Mouse (Mus musculus) forebrain, embryonic 10.5 days (tissue): Measurements from ENCODE around the gene Fcnb. TPM values are rescaled to one million over a fixed set of nuclear protein-coding genes. Genes with fewer than 3 reads are reported as not detected.

Experiments
- DNase-seq: peaks from one replicate; pipeline ENCODE4 v3.0.0-alpha.2; 2017; ENCODE audit warnings: low spot score; ENCODE audit errors: extremely low spot score
- H3K27ac ChIP-seq: fragments of 300-500 bp; sonication (generic); 2 replicates; pipeline ENCODE4 v1.5.1; 2016; ENCODE audit warnings: mild to moderate bottlenecking
- H3K27me3 ChIP-seq: fragments of 300-500 bp; sonication (generic); 2 replicates; pipeline ENCODE4 v1.6.1; 2016; ENCODE audit warnings: mild to moderate bottlenecking; ENCODE audit not compliant: poor library complexity, severe bottlenecking
- H3K36me3 ChIP-seq: fragments of 300-500 bp; sonication (generic); replicated peaks from 2 replicates; pipeline ENCODE4 v1.6.1; 2016; ENCODE audit warnings: mild to moderate bottlenecking, moderate library complexity
- H3K4me1 ChIP-seq: fragments of 300-500 bp; sonication (generic); 2 replicates; pipeline ENCODE4 v1.6.1; 2016
- H3K4me3 ChIP-seq: fragments of 300-500 bp; sonication (generic); 2 replicates; pipeline ENCODE4 v1.5.1; 2016; ENCODE audit warnings: mild to moderate bottlenecking, moderate library complexity
- H3K9me3 ChIP-seq: fragments of 300-500 bp; sonication (generic); 2 replicates; pipeline ENCODE4 v1.6.1; 2016; ENCODE audit warnings: mild to moderate bottlenecking, moderate library complexity
- WGBS: fragments of 180-500 bp; shearing (Covaris S2); methylation state at CpG from one replicate; pipeline ENCODE4 v1.1.7; 2016; 5-methylcytosine and 5-hydroxymethylcytosine counted together
- polyA plus RNA-seq: library from polyadenylated mRNA; unstranded; fragments of >200 nt; fragmentation: Nextera tagmentation; extraction: Ambion mirVana; gene quantifications from 2 replicates; pipeline ENCODE4 v1.2.1, GENCODE M21; 2016

Gene Fcnb
- polyA plus RNA-seq, 1 experiment from 2014 or later, result not detected

DNA sequence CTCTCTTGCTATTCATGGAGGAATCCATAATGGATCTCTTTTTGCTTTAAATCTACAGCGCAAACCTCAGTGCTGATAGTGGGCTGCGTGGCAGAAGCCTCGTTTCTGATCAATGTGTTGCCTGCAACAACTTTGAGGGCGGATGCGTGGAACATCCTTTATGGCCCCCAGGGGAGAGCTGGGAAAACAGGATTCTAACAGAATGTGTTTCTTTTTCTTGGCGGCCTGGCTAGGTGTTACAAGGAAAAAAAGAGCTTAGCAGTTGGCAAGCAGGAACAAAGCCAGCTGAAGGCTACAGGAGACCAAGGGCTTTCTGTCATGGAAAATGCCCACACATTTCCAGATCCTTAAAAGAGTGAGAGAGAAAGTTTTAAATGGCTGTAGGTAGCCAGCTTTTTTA is 17.5 kb downstream of the Fcnb start:
- no peak for DNase-seq
- Histone ChIP-seq H3K9me3 (no peaks in the 10 kb centered on the region), H3K27me3 (no peaks in the 10 kb centered on the region), H3K4me3 (no peak overlapping the region), H3K27ac (no peak overlapping the region), H3K4me1 (0 out of 2 replicates have a peak, but pooled peaks cover 3% of the 10 kb centered on the region), H3K36me3 (no peaks in the 10 kb centered on the region)
- 80% methylated on average over 6 of the region's 6 CpGs for WGBS

DNA sequence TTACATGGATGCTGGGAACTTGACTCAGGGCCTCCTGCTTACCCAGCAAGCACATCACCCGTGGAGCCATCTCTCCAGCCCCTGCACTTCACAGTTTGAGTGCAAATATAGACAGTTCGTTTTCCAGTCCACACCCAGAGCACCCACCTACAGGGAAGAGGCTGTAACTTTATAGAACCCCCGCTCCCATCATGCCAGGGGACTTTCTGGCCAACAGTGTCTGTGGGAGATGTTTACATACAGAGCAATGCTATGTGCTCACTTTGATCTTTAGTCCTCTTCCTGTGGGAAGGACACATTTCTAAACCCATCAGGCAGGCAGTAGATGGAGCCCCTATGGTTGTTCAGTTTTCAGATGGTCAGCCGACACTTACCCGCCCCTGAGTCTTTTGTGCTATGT is 18.0 kb downstream of the Fcnb start:
- Histone ChIP-seq H3K27ac (peak overlapping the region; percentile 51; the same call in 1 of the 2 replicates), H3K9me3 (no peaks in the 10 kb centered on the region), H3K4me3 (no peak overlapping the region), H3K4me1 (0 out of 2 replicates have a peak, but pooled peaks cover 3% of the 10 kb centered on the region), H3K36me3 (no peaks in the 10 kb centered on the region), H3K27me3 (no peaks in the 10 kb centered on the region)
- DNase-seq, result no peak
- WGBS, result 83% methylated on average over 5 of the region's 5 CpGs

DNA sequence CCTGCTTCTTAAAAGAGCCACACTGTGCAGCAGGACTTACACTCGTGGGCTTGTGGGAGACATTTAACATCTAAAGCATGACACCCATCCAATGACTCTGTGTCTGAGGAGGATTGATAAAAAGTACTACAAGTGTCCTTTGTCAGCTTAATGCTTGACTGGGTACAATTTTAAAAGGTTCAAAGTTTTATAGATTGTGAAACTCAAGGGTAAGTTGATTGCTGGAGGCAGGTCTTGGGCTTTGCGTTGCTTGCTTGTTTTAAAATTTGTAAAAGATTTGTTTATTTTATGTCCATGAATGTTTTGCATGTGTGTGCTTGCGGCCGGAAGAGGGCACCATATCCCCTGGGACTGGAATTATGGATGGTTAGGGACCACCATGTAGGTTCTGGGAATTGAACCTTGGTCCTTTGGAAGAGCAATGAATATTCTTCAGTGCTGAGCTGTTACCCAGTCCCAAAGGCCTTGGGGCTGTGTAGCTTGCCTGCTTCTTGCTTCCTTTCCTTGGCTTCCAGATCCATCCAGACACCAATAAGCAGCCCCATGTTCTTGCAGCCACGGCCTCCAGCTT is 19.5 kb downstream of the Fcnb start:
- Histone ChIP-seq H3K4me1 (0 out of 2 replicates have a peak, but pooled peaks cover 3% of the 10 kb centered on the region), H3K9me3 (no peaks in the 10 kb centered on the region), H3K27me3 (no peaks in the 10 kb centered on the region), H3K27ac (0 out of 2 replicates have a peak overlapping the region, but pooled peaks have one; percentile 3), H3K36me3 (no peaks in the 10 kb centered on the region), H3K4me3 (no peak overlapping the region)
- WGBS, result 87% methylated on average over 5 of the region's 5 CpGs
- no peak for DNase-seq

DNA sequence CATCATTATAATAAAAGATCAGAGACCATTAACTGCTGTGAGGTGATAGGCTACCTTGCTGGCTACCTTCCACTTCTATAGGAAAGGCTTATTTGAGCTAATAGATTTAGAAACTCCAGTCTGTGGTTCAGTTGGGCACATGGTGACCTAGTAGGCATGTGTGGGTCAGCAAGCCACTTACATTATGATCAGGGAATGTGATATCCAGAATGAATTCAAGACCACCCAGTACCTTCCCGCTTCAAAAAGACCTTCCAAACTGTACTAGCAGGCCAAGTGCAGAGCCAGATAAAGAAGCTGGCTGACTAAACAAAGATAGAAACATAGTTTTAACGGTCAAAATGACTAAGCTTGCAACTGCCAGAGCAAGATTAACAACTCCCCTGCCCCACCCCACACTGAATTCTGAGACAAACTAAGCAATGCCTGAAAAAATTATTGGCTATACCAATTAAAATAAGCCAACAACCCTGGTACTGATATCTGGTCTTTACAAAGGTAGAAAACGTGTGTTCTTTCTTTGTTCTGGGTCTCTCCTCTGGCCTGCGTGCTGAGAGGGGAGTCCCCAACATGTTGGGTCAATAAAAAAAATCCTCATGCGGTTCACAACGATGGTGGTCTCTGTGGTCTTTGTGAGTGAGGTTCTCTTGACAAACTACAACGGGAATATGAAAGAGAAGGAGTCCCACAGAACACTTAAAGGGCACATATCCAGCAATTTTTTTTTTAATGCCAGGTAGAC is 20.2 kb downstream of the Fcnb start:
- Histone ChIP-seq H3K9me3 (no peaks in the 10 kb centered on the region), H3K4me1 (0 out of 2 replicates have a peak, but pooled peaks cover 3% of the 10 kb centered on the region), H3K4me3 (no peak overlapping the region), H3K36me3 (no peaks in the 10 kb centered on the region), H3K27ac (0 out of 2 replicates have a peak overlapping the region, but pooled peaks have one; percentile 3), H3K27me3 (no peaks in the 10 kb centered on the region)
- 89% methylated on average over 7 of the region's 7 CpGs for WGBS
- DNase-seq, result no peak

DNA sequence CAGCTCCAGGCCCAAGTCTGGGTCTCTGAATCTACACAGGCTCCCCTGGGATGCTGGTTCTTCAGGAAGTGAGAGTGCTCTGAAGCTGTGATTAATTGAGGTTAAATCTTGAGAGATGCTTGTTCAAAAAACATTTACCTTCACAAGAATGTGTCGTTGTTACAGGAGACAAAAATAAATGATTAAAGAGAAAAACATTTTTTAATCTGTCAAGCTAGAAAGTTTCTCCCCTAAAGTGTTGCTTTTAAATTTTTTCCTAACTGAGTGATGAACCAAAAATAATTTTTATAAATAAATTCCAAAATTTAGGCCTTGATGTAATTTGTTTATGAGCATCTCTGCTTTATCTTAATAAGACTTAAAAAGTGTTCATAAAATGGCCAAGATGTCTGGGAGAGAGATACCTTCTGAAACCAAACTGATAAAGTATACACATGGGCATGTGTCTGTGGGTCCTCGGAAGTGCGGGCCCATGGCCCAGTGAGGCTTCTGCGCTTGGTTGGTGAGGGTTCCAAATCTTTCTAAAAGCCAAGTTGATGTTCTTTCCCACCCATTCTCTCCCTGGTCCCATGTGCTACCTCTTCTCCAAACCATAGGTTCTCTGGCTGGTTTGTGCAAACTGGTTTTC is 20.9 kb downstream of the Fcnb start:
- Histone ChIP-seq H3K4me1 (0 out of 2 replicates have a peak, but pooled peaks cover 3% of the 10 kb centered on the region), H3K4me3 (no peak overlapping the region), H3K27ac (peak overlapping the region; percentile 63), H3K36me3 (no peaks in the 10 kb centered on the region), H3K27me3 (no peaks in the 10 kb centered on the region), H3K9me3 (no peaks in the 10 kb centered on the region)
- WGBS, result 92% methylated on average over 4 of the region's 4 CpGs
- DNase-seq, result no peak

DNA sequence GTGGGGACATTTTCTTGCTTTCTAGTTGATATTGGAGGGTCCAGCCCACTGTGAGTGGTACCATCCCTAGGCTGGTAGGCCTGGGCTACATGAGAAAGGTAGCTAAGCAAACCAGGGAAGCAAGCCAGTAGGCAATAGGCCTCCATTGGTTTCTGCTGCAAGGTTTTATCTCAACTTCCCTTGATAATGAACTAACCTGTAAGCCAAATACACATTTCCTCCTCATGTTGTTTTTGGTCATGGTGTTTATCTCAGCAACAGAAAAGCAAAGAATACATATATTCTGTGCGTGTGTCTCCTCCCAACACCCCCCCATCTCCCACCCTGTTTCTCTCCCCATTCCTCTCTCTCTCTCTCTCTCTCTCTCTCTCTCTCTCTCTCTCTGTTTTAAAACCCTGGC is 24.8 kb downstream of the Fcnb start:
- Histone ChIP-seq H3K27me3 (no peaks in the 10 kb centered on the region), H3K36me3 (no peaks in the 10 kb centered on the region), H3K4me3 (no peak overlapping the region), H3K4me1 (no peaks in the 10 kb centered on the region), H3K27ac (no peak overlapping the region), H3K9me3 (no peaks in the 10 kb centered on the region)
- no peak for DNase-seq
- 100% methylated on average over 1 of the region's 1 CpGs for WGBS

DNA sequence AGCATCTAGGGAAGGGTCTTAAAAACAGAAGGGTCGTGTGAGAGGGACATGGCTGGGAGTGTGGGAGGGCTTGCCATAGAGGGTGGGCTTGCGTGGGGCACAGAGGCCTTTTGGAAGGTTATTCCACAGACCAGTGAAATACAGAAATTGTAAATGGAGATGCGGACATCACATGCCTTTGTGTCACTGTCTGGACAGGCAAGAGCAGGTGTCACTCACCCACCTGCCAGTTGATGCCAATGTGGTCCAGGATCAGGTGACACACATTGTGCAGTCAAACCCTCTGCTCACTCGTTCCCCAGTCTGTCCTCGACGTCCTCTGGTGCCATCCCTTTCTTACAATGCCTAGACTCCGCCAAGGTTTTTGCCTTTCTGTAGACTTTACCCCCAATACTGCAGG is 37.6 kb downstream of the Fcnb start:
- DNase-seq, result no peak
- 82% methylated on average over 7 of the region's 7 CpGs for WGBS
- no peaks in the 10 kb centered on the region for H3K27me3 ChIP-seq
- H3K9me3 ChIP-seq, result no peaks in the 10 kb centered on the region
- H3K4me3 ChIP-seq, result no peak overlapping the region
- H3K27ac ChIP-seq, result no peak overlapping the region
- H3K36me3 ChIP-seq, result no peaks in the 10 kb centered on the region
- H3K4me1 ChIP-seq, result no peaks in the 10 kb centered on the region

DNA sequence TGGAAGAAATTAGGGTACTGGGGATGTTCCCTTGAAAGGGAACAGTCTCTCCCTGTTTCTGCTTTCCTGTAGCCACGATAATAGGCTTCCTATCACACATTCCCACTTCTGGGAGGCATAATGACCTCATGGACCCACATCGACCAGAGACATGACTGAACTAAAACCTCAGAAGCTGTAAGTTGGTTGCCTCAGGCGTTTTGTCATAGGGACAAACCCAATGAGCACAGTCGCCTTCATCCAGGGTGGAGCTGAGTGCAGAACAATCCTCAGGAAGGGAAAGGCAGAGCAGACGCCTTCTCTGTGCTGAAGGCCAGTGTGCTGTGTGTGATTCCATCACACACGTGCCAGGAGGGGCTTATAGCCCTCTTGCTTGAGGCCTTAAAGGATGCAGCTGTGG is 38.4 kb downstream of the Fcnb start:
- no peaks in the 10 kb centered on the region for H3K27me3 ChIP-seq
- H3K4me3 ChIP-seq, result no peak overlapping the region

DNA sequence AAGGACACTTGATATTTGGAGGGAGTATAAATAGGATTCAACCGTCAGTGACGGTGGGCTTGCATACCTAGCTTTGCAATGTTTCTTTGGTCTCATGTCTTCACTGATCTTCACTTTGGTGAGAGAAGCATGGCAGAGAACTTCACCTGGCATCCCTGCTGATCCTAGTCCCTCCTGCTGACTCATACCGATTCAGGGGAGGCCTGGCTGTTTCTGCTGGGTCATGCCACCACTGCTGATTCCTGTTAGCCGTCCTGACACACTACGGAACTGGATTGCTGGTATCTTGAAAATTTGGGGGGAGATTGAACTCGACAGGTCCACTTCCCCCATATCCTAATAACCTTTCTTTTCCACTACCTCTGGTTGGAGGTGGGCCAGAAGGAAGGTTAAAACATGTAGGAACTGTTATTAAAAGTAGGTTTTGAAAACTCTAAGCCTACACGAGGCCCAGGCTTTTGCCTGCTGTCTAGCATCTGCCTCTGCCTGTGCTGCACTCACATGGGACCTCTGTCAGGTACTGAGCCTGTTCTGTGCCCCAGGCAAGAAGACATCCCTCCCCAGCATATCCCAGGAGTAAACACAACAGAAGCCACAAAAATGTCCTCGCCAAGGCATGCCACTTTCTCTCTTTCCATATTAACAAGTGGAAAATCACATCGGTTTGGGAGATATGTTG is 39.6 kb downstream of the Fcnb start:
- Histone ChIP-seq H3K9me3 (no peaks in the 10 kb centered on the region), H3K27me3 (no peaks in the 10 kb centered on the region), H3K27ac (no peak overlapping the region), H3K4me3 (no peak overlapping the region), H3K4me1 (no peaks in the 10 kb centered on the region), H3K36me3 (no peaks in the 10 kb centered on the region)
- no peak for DNase-seq
- whole genome bisulfite sequencing, result 87% methylated on average over 9 of the region's 9 CpGs

More for the DNA sequence above, 38.4 kb downstream of the Fcnb start:
- Histone ChIP-seq H3K27ac (no peak overlapping the region), H3K36me3 (no peaks in the 10 kb centered on the region), H3K9me3 (no peaks in the 10 kb centered on the region), H3K4me1 (no peaks in the 10 kb centered on the region)
- DNase-seq, result no peak
- 76% methylated on average over 6 of the region's 6 CpGs for WGBS

DNA sequence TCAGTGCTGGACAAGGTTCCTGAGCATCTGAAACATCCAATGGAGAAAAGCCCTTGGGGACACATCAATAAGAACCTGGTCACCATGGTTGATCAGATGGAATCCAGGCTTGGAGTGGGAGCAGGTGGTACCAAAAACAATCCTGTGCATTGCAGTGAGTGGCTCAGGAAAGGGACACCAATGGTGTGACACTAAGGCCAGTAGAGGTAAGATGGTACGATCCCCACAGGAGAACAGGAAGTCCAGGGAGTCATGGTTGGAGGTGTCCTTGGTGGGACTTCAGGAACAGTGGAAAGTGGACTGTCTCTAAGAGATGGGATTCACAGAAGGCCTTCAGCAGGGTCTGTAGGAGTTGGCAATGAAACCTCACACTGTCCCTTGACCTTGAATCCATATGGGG is 44.2 kb downstream of the Fcnb start:
- no peak for DNase-seq
- no peaks in the 10 kb centered on the region for H3K9me3 ChIP-seq
- no peak overlapping the region for H3K4me3 ChIP-seq
- WGBS, result 93% methylated on average over 1 of the region's 1 CpGs
- H3K4me1 ChIP-seq, result no peaks in the 10 kb centered on the region
- H3K27ac ChIP-seq, result no peak overlapping the region
- H3K36me3 ChIP-seq, result peaks cover 7% of the 10 kb centered on the region
- H3K27me3 ChIP-seq, result no peaks in the 10 kb centered on the region

DNA sequence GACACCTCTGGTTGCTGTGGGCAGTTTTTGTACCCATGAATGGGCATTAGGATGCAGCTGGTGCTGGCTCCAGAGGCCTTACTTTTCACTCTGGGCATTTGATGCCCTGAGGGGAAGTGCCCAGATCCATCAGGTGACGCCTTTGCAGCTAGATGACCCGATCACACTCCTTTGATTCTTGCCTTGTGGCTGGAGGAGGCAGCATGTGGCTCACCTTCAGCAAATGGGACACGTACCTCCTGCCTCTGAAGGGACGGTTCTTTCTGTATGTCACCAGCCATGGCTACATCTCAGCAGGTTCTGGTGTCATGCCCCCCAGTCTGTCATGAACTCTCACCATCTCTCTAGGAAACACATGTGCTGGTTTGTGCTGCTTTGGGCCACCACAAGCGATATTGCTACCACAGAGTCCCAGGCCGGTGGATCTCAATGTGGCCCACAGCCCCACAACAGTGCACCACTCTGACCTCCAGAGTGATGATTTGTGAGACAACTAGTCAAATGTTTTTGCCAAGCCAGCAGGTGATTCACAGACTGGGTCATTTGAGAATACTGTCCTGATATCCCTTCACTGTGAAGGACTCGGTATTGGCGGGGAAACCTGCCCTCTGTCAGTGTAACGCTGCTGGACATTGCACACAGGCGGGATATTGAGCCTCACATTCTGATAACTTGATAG is 44.9 kb downstream of the Fcnb start:
- Histone ChIP-seq H3K36me3 (peaks cover 7% of the 10 kb centered on the region), H3K4me3 (no peak overlapping the region), H3K27me3 (no peaks in the 10 kb centered on the region), H3K27ac (no peak overlapping the region), H3K9me3 (no peaks in the 10 kb centered on the region), H3K4me1 (no peaks in the 10 kb centered on the region)
- WGBS, result 98% methylated on average over 10 of the region's 10 CpGs
- DNase-seq, result no peak

DNA sequence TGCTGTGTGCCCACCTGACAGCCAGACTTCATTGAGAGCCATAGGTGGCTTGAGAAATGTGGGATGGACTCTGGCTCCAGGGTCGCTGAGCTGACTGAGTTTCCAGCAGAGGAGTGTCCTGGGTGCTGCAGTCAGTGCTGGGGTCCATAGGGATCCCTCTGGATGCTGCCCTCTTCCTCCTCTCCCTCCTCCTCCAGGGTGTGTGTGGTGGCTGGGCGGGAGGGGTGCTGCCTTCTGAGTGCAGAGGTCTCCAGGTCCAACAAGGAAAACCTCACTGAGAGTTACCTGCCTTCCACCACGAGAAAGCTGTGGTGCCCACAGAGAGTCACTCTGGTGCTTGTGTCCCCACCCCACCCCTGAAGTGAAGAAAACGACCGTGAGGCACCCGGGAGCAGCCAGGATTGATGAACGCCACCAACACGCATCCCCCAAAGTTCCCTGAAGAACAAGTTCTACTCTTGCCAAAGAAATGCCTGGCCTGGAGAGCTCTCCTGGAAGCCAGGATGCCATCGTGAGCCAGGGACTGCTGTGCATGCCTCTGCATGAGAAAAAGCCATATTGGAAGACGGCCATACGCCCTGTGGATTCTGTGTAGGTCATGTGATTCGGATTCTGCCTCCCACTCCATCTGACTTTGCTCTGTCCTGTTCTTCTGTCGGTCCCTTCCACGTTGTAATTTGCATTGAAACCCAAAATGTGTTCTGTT is 46.1 kb downstream of the Fcnb start:
- Histone ChIP-seq H3K9me3 (no peaks in the 10 kb centered on the region), H3K4me1 (0 out of 2 replicates have a peak, but pooled peaks cover 4% of the 10 kb centered on the region), H3K4me3 (no peak overlapping the region), H3K36me3 (peaks cover 7% of the 10 kb centered on the region), H3K27me3 (no peaks in the 10 kb centered on the region), H3K27ac (no peak overlapping the region)
- 86% methylated on average over 14 of the region's 14 CpGs for WGBS
- DNase-seq, result no peak
